Mouse (Mus musculus) kidney, postnatal 25 days (tissue): ENCODE measurements around the gene Plxna4.

ENCODE experiments used
- DNase-seq, 2 experiments: peaks; one replicate each; pipeline ENCODE4 v3.0.0; 2021; ENCODE audit warnings: mixed read lengths in 2 of 2

The Plxna4 gene

DNA sequence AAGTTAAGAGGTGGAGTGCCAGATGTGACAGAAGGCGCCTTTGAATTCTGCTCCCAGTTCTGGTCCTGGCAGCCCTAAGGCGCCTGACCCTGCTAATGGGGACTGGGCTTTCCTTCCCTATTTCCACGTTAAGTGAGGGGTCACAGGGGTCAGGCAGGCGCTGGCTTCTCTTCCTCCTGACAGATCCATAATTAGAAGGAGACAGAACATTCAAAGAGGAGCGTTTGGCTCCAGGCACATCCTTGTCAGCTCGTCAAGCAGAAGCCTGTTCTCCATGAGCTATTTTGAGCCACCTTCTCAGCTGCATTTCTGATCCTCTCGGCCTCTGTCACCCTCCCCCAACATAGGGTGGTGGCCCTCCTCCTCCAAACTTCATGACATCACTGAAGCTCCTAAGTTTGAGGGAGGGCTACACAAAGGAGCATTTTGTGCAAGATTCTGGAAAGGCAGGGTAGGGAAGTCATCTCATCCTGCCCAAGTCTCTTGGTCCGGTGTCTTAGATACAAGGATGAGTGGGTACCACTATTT, 249.5 kb downstream of the Plxna4 start:
- DNase-seq = peak; percentile 8 to 17

DNA sequence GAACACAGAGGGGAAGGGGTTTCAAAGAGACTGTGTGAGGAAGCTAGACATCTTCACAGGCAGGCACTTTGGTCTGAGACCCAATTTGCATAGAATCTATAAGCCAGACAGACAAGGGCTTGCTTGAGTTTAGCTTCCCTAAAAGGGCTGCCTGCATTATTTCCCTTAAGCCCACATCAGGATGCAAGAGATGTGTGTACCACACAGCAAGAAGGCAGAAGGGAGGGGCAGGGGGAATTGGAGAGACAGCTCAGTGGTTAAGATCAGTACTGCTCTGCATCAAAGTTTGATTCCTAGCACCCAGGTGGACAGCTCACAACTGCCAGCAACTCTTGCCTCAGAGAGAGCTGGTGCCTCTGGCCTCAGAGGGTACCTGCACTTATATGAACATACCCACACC, 256.7 kb downstream of the Plxna4 start:
- DNase-seq = no peak

DNA sequence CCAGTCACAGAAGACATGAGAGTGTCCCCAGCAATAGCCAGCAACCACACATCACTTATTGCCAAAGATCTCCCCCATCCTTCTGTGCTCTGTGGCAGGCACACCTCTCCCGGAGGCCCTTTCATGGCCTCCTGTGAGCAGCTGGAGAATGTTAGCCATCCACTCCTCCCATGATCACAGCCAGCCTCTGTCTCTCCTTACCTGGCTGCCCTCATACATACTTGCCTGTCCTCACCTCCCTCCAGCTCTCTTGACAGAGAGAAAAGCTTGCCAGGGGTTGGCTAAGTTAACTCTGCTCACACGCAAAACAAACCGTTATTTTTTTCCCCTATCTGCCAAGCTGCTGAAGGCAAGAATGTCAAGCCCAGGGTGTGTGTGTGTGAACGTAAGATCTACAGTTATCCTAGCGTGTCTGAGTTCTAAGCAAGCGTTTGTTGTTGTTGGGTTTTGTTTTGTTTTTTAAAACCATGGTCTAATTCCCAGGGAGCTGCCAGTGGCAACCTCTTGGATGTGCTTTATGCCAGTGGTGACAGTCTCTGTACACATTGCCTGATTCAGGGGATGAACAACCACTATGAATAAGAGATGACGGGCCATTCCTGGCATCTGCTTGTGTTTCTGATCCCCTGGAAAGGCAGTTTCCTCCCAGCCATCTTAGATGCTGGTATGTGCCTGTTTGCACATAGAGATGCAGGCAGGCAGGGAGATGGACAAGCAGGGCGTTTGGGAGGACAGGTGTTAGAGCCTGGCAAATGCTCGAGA, 257.8 kb downstream of the Plxna4 start:
- no peak for DNase-seq

- DNase-seq = peak; percentile 74 to 76
Measured at GRCm38 (mm10) chr6:32328028-32328427, 260.0 kb downstream of the Plxna4 start.

GRCm38 (mm10) chr6:32327173-32327572, 260.8 kb downstream of the Plxna4 start:
- DNase-seq = no peak

- DNase-seq = no peak
Measured at GRCm38 (mm10) chr6:32326406-32326805, 261.6 kb downstream of the Plxna4 start.

- peak; percentile 58 to 73 for DNase-seq
Measured at GRCm38 (mm10) chr6:32325851-32326250, 262.1 kb downstream of the Plxna4 start.

DNA sequence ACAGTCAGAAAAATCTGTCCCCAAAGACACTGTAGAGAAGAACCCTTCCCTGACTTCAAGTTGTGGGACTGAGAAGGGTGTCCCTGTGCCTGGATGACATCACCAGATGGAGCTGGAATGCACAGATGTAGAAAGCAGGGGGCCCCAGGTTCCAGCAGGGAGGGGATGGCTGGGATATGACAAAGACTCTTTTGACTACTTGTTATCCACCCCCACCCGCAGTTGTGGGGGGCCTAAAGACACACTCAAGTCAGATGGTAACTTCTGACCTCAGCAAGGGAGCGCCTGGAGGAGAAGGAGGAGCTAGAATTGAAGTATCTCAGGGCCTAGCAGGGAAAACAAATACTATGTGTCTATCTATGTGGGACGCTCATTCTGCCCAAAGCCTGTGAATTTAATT, 266.8 kb downstream of the Plxna4 start:
- DNase-seq = no peak

- DNase-seq = peak in 1 of 2 experiments; percentile 36
Measured at GRCm38 (mm10) chr6:32320254-32320653, 267.7 kb downstream of the Plxna4 start.

DNA sequence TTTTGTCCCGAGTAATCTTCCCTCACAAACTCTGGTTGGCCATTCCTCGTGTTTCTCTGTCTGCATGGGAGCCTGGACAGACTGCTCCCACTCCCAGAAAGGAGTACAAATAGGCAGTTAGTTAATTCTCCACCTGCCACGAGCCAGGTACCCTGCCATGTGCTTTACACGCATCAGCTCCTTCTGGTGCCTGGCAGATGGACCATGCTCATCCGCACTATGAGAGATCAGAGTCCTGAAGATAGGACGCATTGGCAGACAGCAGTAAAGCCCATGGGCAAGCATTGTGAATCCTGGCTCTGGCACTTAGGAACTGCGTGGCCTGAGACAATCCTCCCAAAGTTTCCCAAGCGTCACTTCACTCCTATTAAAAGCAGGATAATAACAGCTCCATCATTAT, 270.5 kb downstream of the Plxna4 start:
- DNase-seq = peak in 1 of 2 experiments; percentile 6

DNA sequence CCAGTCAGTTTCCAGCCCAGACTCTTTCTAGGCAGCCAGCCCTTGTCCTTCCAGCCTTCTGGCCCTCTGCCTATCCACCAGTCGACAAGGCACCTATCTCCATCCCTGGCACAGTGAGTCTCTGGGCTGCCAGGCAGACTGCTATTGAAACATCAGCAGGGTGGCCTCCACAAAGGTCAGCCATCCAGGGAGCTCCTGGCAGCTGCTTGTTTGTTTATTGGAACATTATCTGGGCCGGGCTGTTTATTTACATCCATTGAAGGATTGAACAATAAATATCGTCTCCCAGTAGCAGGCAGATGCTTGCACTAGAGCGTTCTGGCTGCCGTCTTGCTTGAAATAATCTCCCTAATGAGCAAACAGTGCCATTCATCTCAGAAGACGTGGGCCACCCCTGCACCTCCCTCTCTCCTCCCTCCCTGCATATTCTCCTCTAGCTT, 273.0 kb downstream of the Plxna4 start:
- no peak for DNase-seq

GRCm38 (mm10) chr6:32309147-32309546, 278.8 kb downstream of the Plxna4 start:
- no peak for DNase-seq

DNA sequence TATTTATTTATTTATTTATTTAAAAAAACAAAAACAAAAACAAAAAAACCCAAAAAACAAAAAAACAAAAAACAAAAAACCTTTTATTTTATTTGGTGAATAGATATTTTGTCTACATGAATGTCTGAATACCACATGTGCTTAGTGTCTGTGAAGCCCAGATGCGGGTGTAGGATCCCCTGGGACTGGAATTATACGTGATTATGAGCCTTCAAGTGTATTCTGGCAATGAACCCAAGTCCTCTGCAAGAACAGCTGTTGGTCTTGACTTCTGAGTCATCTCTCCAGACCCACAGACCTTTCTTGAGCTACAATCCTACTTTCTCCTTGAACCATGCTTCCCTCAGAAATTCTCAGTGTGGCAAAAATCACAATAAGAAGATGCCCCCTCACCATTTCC, 287.4 kb downstream of the Plxna4 start:
- no peak for DNase-seq

GRCm38 (mm10) chr6:32281457-32281856, 306.5 kb downstream of the Plxna4 start:
- no peak for DNase-seq

GRCm38 (mm10) chr6:32280728-32281127, 307.3 kb downstream of the Plxna4 start:
- DNase-seq = no peak

- peak in 1 of 2 experiments; percentile 42 for DNase-seq
Measured at GRCm38 (mm10) chr6:32271463-32271862, 316.5 kb downstream of the Plxna4 start.

GRCm38 (mm10) chr6:32266085-32266484, 321.9 kb downstream of the Plxna4 start:
- peak; percentile 16 to 42 for DNase-seq

GRCm38 (mm10) chr6:32261339-32261738, 326.7 kb downstream of the Plxna4 start:
- DNase-seq = no peak

DNA sequence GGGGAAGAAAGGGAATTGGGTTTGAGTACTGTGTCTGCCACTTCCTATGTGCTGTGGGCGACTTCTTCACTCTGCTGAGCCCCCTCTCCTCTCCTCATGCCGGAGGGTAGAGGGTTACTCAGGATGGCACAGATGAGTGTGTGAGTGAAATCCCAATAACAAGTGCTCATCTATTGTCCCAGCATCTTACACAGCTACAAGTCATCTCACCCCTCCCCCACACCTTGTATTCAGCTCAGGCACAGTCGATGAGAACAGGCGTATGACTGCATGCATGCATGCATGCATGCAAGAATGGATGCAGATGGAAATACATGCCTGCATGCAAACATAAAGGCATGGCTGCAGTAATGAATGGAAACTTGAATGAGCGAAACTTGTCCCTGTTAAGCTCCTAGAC, 327.7 kb downstream of the Plxna4 start:
- DNase-seq = no peak

GRCm38 (mm10) chr6:32255191-32255590, 332.8 kb downstream of the Plxna4 start:
- DNase-seq = no peak

- no peak for DNase-seq
Measured at GRCm38 (mm10) chr6:32252168-32252567, 335.8 kb downstream of the Plxna4 start.

GRCm38 (mm10) chr6:32251674-32252073, 336.3 kb downstream of the Plxna4 start:
- no peak for DNase-seq

DNA sequence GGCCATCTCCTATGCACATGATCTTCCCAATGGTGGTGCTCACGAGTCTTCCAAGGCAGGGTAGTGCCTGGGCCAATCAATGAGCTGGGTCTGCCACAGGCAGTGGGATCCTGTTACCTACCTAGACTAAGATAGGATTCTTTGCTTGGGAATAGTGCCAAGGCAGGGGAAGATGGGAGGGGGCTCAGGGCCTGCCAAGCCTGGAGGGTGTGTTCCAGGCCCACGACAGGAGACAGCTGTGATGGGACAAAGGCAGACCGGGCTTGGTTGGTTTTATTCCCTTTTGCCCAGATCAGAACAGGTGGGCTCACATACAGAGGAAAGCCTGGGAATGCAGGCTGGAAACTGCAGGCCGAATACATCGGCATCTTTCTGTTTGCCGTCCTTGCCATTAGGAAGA, 342.0 kb downstream of the Plxna4 start:
- no peak for DNase-seq

DNA sequence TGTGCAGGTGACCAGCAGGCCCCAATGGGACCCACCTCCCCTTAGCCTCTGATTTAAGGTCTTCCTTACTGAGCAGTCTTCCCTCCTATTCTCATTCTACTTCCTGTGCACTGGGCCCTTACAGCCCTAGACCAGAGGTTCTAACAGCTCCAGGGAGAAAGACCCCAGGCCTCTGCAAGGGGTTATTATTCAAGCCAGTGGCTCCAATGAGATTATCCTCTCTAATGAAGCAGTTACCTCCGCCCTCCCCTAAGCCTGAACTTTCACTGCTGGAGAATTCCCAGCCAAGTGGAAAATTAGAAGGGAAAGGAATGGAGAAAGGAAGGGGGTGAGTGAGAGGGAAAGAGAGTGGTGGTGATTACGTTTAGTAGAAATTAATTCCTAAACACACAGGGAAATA, 345.0 kb downstream of the Plxna4 start:
- no peak for DNase-seq

GRCm38 (mm10) chr6:32231383-32231782, 356.6 kb downstream of the Plxna4 start:
- DNase-seq = no peak
